Comparison of ENCODE assay signal across 31 mouse cellular contexts in genomic region chr9:31529021-31529420, GRCm38 (mm10).
"Had no signal": no experiment of that assay in that cellular context is flagged by ENCODE, and none has a peak within 500 bp of the region (broad histone marks: within the 10 kb centered on the region; RNA-seq: fewer than 3 reads in every experiment).

No protein-coding gene starts in this region.

- H3K27ac ChIP-seq: limb, embryonic 10.5 days; limb, embryonic 12.5 days; limb, embryonic 13.5 days; limb, embryonic 15.5 days; liver, embryonic 12.5 days; liver, embryonic 13.5 days; liver, embryonic 14.5 days; liver, embryonic 15.5 days; lung, embryonic 15.5 days; macrophage; midbrain, embryonic 10.5 days; midbrain, embryonic 12.5 days; midbrain, embryonic 13.5 days; midbrain, embryonic 15.5 days had no signal

- ATAC-seq: liver, embryonic 12.5 days; liver, postnatal 0 days; lung, postnatal 0 days; midbrain, embryonic 13.5 days; midbrain, embryonic 15.5 days; midbrain, embryonic 16.5 days had no signal

- DNase-seq: left cerebral cortex, postnatal 4 days; liver; liver, embryonic 13.5 days; liver, postnatal 0 days; lung, adult 18-20 months; lung, adult 2 months; lung, embryonic 14.5 days; lung, postnatal 10 days; lung, postnatal 14 days; lung, postnatal 36 days; lung, postnatal 4 days; midbrain, embryonic 14.5 days had no signal

- H3K27me3 ChIP-seq: limb, embryonic 12.5 days; limb, embryonic 15.5 days; liver, embryonic 12.5 days; liver, embryonic 13.5 days; liver, embryonic 15.5 days; lung, embryonic 15.5 days; megakaryocyte, embryonic 14.5 days; midbrain, embryonic 12.5 days; midbrain, embryonic 13.5 days; midbrain, embryonic 15.5 days had no signal

- H3K9ac ChIP-seq: limb, embryonic 12.5 days; limb, embryonic 13.5 days; limb, embryonic 15.5 days; liver, embryonic 12.5 days; liver, embryonic 13.5 days; liver, embryonic 14.5 days; liver, embryonic 15.5 days; liver, postnatal 0 days; lung, embryonic 14.5 days; lung, embryonic 15.5 days; midbrain, embryonic 12.5 days; midbrain, embryonic 13.5 days; midbrain, embryonic 15.5 days had no signal

- H3K4me3 ChIP-seq: limb, embryonic 10.5 days; limb, embryonic 12.5 days; limb, embryonic 13.5 days; limb, embryonic 15.5 days; liver, embryonic 12.5 days; liver, embryonic 13.5 days; liver, embryonic 15.5 days; lung, embryonic 15.5 days; megakaryocyte, embryonic 14.5 days; midbrain, embryonic 10.5 days; midbrain, embryonic 12.5 days; midbrain, embryonic 13.5 days; midbrain, embryonic 15.5 days; myocyte had no signal

- H3K4me1 ChIP-seq: limb, embryonic 10.5 days; limb, embryonic 12.5 days; limb, embryonic 13.5 days; limb, embryonic 15.5 days; liver, embryonic 12.5 days; liver, embryonic 13.5 days; liver, embryonic 15.5 days; lung, embryonic 15.5 days; megakaryocyte, embryonic 14.5 days; midbrain, embryonic 10.5 days; midbrain, embryonic 12.5 days; midbrain, embryonic 13.5 days; midbrain, embryonic 15.5 days had no signal

- H3K9me3 ChIP-seq: limb, embryonic 10.5 days; limb, embryonic 12.5 days; limb, embryonic 13.5 days; limb, embryonic 15.5 days; liver, embryonic 12.5 days; liver, embryonic 13.5 days; liver, embryonic 15.5 days; lung, embryonic 15.5 days; megakaryocyte, embryonic 14.5 days; midbrain, embryonic 10.5 days; midbrain, embryonic 12.5 days; midbrain, embryonic 13.5 days; midbrain, embryonic 15.5 days had no signal

- H3K4me2 ChIP-seq: limb, embryonic 12.5 days; limb, embryonic 13.5 days; limb, embryonic 15.5 days; liver, embryonic 11.5 days; liver, embryonic 12.5 days; liver, embryonic 13.5 days; liver, embryonic 15.5 days; lung, embryonic 14.5 days; lung, embryonic 15.5 days; midbrain, embryonic 11.5 days; midbrain, embryonic 12.5 days; midbrain, embryonic 13.5 days; midbrain, embryonic 15.5 days had no signal

- H3K36me3 ChIP-seq: limb, embryonic 10.5 days; limb, embryonic 12.5 days; limb, embryonic 13.5 days; limb, embryonic 15.5 days; liver, embryonic 12.5 days; liver, embryonic 13.5 days; liver, embryonic 15.5 days; lung, embryonic 15.5 days; midbrain, embryonic 10.5 days; midbrain, embryonic 12.5 days; midbrain, embryonic 13.5 days; midbrain, embryonic 15.5 days had no signal
